Mouse (Mus musculus) midbrain, embryonic 12.5 days (tissue): ENCODE data around the gene Abcc3. TPM values are rescaled to one million over a fixed set of nuclear protein-coding genes. Genes with fewer than 3 reads are reported as not detected.

Experiments used
- ATAC-seq: fragments of 200-750 bp; cut with Nextera tagmentation; 2 replicates; pipeline ENCODE4 v1.8.0; 2017; ENCODE audit warnings: low read depth, moderate TSS enrichment, moderate library complexity; ENCODE audit not compliant: low FRiP score
- H3K27ac ChIP-seq: fragments of 300-500 bp; sonication (generic); replicated peaks from 2 replicates; pipeline ENCODE4 v1.5.1; 2016; ENCODE audit warnings: mild to moderate bottlenecking
- H3K27me3 ChIP-seq: fragments of 300-500 bp; sonication (generic); 2 replicates; pipeline ENCODE4 v1.6.1; 2016; ENCODE audit warnings: mild to moderate bottlenecking
- H3K36me3 ChIP-seq: fragments of 300-500 bp; sonication (generic); 2 replicates; pipeline ENCODE4 v1.6.1; 2016
- H3K4me1 ChIP-seq: fragments of 300-500 bp; sonication (generic); 2 replicates; pipeline ENCODE4 v1.6.1; 2016
- H3K4me2 ChIP-seq: fragments of 300-500 bp; sonication (generic); replicated peaks from 2 replicates; pipeline ENCODE4 v1.6.1; 2016; ENCODE audit warnings: mild to moderate bottlenecking, moderate library complexity
- H3K4me3 ChIP-seq: fragments of 300-500 bp; sonication (generic); 2 replicates; pipeline ENCODE4 v1.5.1; 2016; ENCODE audit warnings: mild to moderate bottlenecking
- H3K9ac ChIP-seq: fragments of 300-500 bp; sonication (generic); replicated peaks from 2 replicates; pipeline ENCODE4 v1.6.1; 2016; ENCODE audit warnings: mild to moderate bottlenecking, moderate library complexity
- H3K9me3 ChIP-seq: fragments of 300-500 bp; sonication (generic); 2 replicates; pipeline ENCODE4 v1.6.1; 2016; ENCODE audit warnings: mild to moderate bottlenecking
- WGBS: fragments of 180-500 bp; shearing (Covaris S2); methylation state at CpG from one replicate; pipeline ENCODE4 v1.1.7; 2016; 5-methylcytosine and 5-hydroxymethylcytosine counted together
- polyA plus RNA-seq: library from polyadenylated mRNA; unstranded; fragments of >200 nt; fragmentation: Nextera tagmentation; extraction: Ambion mirVana; gene quantifications from 2 replicates; pipeline ENCODE4 v1.2.1, GENCODE M21; 2016

Gene Abcc3
- polyA plus RNA-seq, 1 experiment from 2014 or later: 0.57 TPM

DNA sequence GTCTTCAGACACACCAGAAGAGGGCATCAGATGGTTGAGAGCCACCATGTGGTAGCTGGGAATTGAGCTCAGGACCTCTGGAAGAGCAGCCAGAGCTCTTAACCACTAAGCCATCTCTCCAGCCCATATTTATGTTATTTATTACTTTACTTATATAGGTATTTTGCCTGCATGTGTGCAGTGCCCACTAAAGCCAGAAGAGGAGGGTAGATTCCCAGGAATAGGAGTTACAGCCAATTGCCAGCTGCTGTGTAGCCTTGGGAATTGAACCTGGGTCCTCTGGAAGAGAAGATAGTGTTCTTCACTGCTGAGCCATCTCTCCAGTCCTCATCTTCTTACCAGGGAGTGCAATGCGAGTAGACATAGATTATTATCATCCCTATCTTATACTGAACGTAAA is 43.0 kb downstream of the Abcc3 start:
- H3K27me3 ChIP-seq: peaks cover 21% of the 10 kb centered on the region
- H3K4me3 ChIP-seq: no peak overlapping the region
- H3K27ac ChIP-seq: no peak overlapping the region
- H3K4me1 ChIP-seq: 0 out of 2 replicates have a peak, but pooled peaks cover 1% of the 10 kb centered on the region
- no peak overlapping the region for H3K4me2 ChIP-seq
- no peaks in the 10 kb centered on the region for H3K36me3 ChIP-seq
- 85% methylated on average over 2 of the region's 2 CpGs for WGBS
- no peak for ATAC-seq
- H3K9ac ChIP-seq: no peak overlapping the region
- H3K9me3 ChIP-seq: no peaks in the 10 kb centered on the region

DNA sequence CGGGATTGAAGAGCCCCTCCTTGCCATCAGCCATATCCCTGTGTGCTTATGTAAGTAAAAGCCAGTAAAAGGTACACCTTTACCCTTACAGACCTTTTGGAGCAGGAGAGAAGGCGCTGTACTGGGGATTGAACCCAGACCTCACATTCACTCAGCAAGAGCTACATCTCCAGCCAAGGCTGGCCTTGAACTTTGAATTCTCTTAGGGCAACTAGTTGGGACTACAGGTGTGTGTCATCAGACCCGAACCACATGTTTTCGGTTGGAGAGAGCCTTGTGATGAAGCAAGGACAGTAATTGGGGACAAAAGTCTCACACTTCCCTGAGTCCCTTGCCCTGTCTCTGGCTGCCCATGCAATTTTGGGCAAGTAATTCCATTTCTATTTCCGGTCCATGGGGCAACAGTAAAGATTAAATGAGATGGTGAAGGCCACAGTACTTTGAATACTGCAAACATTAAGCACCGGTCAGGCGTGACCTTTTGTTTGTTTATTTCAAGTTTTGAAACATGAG is 45.7 kb downstream of the Abcc3 start:
- no peak overlapping the region for H3K4me2 ChIP-seq
- H3K4me3 ChIP-seq: no peak overlapping the region
- H3K9me3 ChIP-seq: no peaks in the 10 kb centered on the region
- 86% methylated on average over 7 of the region's 7 CpGs for WGBS
- H3K27me3 ChIP-seq: peaks cover 21% of the 10 kb centered on the region
- no peak overlapping the region for H3K27ac ChIP-seq
- H3K36me3 ChIP-seq: no peaks in the 10 kb centered on the region
- no peak overlapping the region for H3K9ac ChIP-seq
- H3K4me1 ChIP-seq: peaks cover 29% of the 10 kb centered on the region
- no peak for ATAC-seq

DNA sequence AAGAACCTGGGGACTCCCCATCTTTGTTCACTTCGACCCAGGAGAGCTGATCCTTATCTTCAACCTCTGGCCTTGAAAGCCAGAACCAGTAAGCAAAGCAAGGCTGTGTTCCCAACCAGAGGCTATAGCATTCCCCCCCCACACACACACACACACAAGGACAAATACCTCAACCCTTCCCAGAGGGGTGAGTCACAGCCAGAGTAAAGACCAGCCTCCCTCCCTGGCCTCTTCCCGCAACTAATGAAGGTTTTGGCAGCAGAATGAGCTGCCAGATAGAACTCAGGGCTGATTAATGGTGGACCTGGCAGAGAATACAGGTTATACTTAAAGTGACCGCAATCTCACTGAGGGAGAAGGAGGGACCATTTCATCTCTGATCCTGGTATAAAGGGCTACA is 46.2 kb downstream of the Abcc3 start:
- Histone ChIP-seq H3K9ac (no peak overlapping the region), H3K27me3 (peaks cover 21% of the 10 kb centered on the region), H3K4me3 (no peak overlapping the region), H3K9me3 (no peaks in the 10 kb centered on the region), H3K4me1 (peaks cover 34% of the 10 kb centered on the region), H3K4me2 (no peak overlapping the region), H3K36me3 (no peaks in the 10 kb centered on the region), H3K27ac (no peak overlapping the region)
- ATAC-seq: no peak
- WGBS: 86% methylated on average over 3 of the region's 3 CpGs

DNA sequence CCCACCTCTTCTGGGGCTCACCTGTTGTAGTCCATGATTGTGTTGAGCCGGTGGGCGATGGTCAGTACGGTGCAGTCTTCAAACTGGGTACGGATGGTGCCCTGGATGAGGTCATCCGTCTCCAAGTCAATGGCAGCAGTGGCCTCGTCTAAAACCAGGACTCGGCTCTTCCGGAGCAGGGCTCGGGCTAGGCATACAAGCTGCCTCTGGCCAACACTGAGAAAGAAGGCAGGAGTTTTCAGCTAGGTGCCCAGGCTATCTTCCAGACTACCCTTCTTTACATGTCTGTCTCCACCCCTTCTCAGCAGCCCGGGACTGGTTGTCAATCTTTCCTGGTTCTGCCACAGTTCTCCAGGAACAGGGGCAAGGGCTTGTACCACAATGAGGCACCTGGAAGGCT is 46.9 kb downstream of the Abcc3 start:
- no peaks in the 10 kb centered on the region for H3K9me3 ChIP-seq
- no peak overlapping the region for H3K4me2 ChIP-seq
- no peak overlapping the region for H3K9ac ChIP-seq
- peaks cover 41% of the 10 kb centered on the region for H3K4me1 ChIP-seq
- H3K27ac ChIP-seq: no peak overlapping the region
- no peaks in the 10 kb centered on the region for H3K36me3 ChIP-seq
- H3K27me3 ChIP-seq: peaks cover 21% of the 10 kb centered on the region
- WGBS: 90% methylated on average over 10 of the region's 10 CpGs
- H3K4me3 ChIP-seq: no peak overlapping the region
- ATAC-seq: no peak

DNA sequence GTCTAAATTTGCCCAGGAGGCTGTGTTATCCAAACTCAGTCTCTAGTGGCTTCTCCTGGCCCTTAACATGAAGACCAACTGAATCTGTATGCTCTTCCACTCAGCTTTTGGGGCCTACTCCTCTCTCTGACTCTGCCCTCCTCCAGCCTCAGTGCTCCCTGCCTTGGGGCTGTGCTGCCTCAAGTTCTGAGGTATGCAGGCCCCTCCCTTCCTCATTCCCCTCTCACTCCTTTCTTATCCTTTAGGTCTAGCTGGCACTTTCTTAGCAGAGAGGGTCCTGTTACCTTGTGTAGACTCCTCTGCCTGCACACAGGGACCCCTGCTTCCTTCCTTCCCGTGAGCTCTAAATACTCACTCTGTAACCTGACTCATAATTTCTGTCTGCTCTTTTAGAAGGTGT is 48.3 kb downstream of the Abcc3 start:
- Histone ChIP-seq H3K27ac (peak overlapping the region; percentile 67), H3K27me3 (peaks cover 21% of the 10 kb centered on the region), H3K4me2 (no peak overlapping the region), H3K9ac (no peak overlapping the region), H3K4me3 (no peak overlapping the region), H3K36me3 (peaks cover 5% of the 10 kb centered on the region; the same call in 1 of the 2 replicates), H3K4me1 (peaks cover 52% of the 10 kb centered on the region), H3K9me3 (no peaks in the 10 kb centered on the region)
- 77% methylated on average over 1 of the region's 1 CpGs for WGBS
- ATAC-seq: no peak

DNA sequence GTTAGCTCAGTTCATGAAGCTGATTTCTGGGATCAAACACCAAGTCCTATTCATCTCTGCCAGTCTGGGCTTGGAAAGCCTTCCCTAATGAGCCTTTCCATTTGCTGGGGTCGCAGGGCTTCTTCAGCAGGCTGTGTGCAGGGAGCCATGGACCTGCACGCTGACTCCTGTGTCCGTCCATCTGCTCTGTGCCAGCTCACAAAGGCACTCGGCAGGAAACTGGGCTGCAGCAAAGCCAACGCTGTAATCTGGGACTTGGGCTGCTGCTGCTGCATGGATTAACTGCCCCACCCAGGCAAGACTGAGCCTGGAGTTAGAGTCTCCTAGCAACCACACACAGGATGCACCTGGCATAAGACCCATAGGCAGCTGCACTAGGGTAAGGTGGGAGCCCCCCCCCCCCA is 48.8 kb downstream of the Abcc3 start:
- peak overlapping the region; percentile 67 for H3K27ac ChIP-seq
- H3K4me3 ChIP-seq: no peak overlapping the region
- peaks cover 52% of the 10 kb centered on the region for H3K4me1 ChIP-seq
- no peak overlapping the region for H3K4me2 ChIP-seq
- 7% methylated on average over 5 of the region's 5 CpGs for whole genome bisulfite sequencing
- peak; percentile 58; the same call in 1 of the 2 replicates for ATAC-seq
- H3K9me3 ChIP-seq: no peaks in the 10 kb centered on the region
- H3K9ac ChIP-seq: no peak overlapping the region
- peaks cover 10% of the 10 kb centered on the region for H3K36me3 ChIP-seq
- H3K27me3 ChIP-seq: peaks cover 21% of the 10 kb centered on the region

DNA sequence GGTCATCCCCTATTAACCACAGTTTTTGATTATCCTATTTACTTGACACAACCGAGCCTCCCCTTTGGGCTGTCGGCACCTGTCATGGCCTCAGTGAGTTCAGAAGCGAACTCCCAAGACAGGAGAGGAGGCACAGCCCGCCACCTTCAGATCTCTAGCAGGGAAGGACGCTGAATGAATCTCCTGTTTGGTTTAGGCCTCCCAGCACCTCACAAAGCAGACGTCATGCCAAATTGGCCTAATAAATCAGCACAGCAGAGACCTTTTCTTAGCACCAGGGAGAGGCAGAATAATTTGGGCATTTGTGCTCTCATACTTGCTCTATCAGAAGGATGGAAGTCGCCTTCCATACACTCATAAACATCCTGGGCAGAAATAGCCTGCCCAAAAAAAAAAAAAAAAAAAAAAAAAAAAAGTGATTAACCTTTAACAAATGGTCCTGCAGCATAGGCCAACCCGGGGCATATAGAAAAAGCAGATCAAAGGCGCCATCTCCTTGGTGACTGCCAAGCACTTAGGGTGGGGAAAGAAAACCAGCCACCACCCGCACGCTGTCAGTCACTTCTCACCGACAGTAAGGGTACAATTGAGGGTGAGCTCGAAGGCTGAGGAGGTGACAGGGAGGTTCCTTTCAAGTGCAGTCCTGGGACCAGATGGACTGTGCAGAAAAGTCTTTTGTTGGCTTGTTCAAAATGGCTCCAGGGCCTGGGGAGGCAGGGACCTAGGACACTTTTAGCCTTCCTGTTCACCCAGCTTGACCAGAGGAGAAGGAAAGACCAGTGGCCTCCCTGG is 50.5 kb downstream of the Abcc3 start:
- peaks cover 21% of the 10 kb centered on the region for H3K27me3 ChIP-seq
- no peak overlapping the region for H3K4me3 ChIP-seq
- H3K9me3 ChIP-seq: no peaks in the 10 kb centered on the region
- no peak for ATAC-seq
- peaks cover 52% of the 10 kb centered on the region for H3K4me1 ChIP-seq
- peak overlapping the region; percentile 53 for H3K27ac ChIP-seq
- WGBS: 17% methylated on average over 13 of the region's 13 CpGs
- no peak overlapping the region for H3K4me2 ChIP-seq
- peaks cover 26% of the 10 kb centered on the region for H3K36me3 ChIP-seq
- H3K9ac ChIP-seq: no peak overlapping the region

DNA sequence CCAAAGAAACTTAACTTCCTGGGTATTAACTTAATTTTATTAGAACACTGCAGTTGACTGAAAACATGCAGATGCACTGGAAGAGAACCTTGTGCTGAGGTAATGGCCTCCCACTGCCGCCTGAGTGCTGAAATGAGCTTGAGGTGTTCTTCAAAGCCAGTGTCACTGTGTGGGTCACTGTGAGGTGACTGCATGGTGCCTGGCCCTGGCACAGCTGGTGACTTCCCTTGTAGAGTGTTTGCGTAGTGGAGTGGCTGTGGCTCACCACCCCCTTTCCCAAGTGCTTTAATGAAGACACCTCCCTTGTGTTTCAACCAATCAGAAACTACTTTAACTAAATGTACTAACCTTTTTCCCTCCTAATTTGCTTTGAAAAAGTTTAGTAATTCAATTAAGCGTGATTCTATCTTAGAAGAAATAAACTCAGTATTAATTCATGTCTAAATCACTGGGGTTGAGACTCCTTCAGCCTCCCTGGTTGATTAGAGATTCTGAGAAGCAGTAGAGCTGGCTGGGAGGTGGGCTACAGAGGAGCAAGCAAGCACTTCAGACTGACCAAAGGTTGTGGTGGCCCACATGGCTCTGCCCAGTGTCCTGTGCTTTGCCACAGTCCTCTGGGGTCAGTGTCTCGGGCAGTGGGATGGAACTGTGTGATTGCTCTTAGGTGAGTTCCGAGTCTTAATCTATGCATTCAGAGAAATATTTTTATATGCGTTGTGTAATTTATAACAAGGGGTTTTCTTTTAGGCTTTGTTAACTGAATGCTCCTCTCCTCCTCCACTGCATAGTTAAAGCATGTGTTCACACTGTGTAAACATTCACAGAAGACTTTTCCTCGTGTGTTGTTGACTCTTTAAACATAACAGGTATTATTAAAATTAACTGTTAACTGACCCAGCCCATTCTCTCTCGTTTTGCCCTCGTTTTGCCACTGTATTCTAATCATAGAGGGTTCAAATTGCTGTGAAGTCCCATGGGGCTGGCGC is 51.6 kb downstream of the Abcc3 start:
- peak overlapping the region; percentile 53; the same call in 1 of the 2 replicates for H3K27ac ChIP-seq
- H3K36me3 ChIP-seq: peaks cover 34% of the 10 kb centered on the region
- H3K4me1 ChIP-seq: peaks cover 52% of the 10 kb centered on the region
- no peak overlapping the region for H3K9ac ChIP-seq
- WGBS: 57% methylated on average over 10 of the region's 10 CpGs
- H3K9me3 ChIP-seq: no peaks in the 10 kb centered on the region
- H3K4me3 ChIP-seq: no peak overlapping the region
- no peak for ATAC-seq
- no peak overlapping the region for H3K4me2 ChIP-seq
- H3K27me3 ChIP-seq: peaks cover 13% of the 10 kb centered on the region

DNA sequence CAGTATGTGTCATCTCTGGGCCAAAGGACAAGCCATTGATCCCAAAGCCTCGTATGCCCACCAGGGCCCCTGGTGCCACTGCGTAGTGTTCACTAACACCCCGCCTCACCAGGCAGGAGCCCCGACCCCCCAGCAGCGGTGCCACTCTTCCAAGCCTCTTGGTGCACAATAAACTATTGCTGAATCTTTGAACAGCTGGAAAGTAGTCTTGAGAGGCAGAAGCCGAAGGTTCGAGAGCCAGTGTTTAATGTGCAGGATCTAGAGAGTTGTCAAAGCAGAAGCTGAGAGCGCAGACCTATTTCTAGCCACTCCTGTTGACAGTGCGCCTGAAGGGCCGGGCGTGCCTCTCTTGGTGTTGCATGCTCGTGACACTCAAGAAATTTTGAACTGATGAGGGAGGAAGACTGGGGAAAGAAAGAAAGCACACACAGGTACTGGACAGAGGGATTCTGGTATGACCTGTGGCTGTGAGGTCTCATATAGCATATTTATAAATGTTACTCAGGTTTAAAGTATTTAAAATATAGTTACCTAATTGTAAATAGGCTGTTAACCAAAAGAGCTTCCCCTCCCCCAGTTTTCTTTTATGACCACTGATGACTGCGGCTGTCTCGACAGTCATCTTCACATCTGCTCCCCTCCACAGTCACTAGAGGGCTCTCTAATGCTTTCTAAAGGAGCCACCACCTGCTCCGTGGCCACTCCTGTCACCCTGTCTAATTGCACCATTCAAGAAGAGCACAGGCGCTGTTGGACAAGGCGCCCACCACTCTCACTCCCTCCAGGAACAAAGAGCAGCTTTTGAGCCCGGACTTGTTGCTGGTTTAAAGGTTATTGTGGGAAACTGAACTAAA is 52.8 kb downstream of the Abcc3 start:
- H3K4me1 ChIP-seq: peaks cover 51% of the 10 kb centered on the region
- 58% methylated on average over 18 of the region's 18 CpGs for WGBS
- no peak overlapping the region for H3K4me3 ChIP-seq
- peaks cover 5% of the 10 kb centered on the region for H3K27me3 ChIP-seq
- no peak overlapping the region for H3K4me2 ChIP-seq
- no peaks in the 10 kb centered on the region for H3K9me3 ChIP-seq
- peaks cover 44% of the 10 kb centered on the region for H3K36me3 ChIP-seq
- ATAC-seq: peak; percentile 79
- no peak overlapping the region for H3K9ac ChIP-seq
- peak overlapping the region; percentile 21; the same call in 1 of the 2 replicates for H3K27ac ChIP-seq

DNA sequence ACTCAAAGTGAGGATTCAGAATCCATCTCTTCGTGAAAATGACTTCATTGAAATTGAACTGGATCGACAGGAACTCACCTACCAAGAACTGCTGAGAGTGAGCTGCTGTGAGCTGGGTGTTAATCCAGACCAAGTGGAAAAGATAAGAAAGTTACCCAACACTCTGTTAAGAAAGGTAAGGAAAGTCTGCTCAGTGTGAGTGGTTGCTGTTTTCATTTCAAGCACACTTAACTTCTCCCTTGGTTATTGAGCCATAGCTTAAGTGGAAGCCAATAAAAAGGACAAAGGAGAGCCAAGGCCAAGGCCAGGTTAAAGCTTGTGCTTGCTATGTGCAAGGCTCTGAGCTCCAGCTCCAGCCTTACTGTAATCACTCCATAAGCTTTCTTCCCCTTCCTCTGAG is 54.5 kb downstream of the Abcc3 start:
- no peak overlapping the region for H3K27ac ChIP-seq
- no peaks in the 10 kb centered on the region for H3K9me3 ChIP-seq
- 90% methylated on average over 2 of the region's 2 CpGs for WGBS
- peaks cover 50% of the 10 kb centered on the region for H3K36me3 ChIP-seq
- H3K9ac ChIP-seq: no peak overlapping the region
- no peak for ATAC-seq
- no peak overlapping the region for H3K4me2 ChIP-seq
- H3K4me3 ChIP-seq: no peak overlapping the region
- H3K27me3 ChIP-seq: no peaks in the 10 kb centered on the region
- H3K4me1 ChIP-seq: peaks cover 35% of the 10 kb centered on the region

DNA sequence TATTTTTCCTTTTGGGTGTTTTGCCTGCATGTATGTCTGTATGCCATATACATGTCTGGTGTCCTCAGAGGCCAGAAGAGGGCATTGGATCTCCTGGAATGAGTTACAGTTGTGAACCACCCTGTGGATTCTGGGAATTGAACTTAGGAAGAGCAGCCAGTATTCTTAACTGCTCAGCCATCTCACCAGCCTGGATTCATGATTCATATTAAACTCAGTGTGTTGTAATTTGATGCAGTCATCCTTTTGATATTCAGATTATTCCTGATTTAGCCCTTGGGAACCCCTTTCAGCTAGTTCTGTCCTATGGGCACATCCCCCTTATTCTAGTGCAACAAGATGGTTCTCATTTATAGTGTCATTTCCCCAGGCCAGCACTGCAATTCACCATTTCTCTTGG is 56.2 kb downstream of the Abcc3 start:
- Histone ChIP-seq H3K9ac (no peak overlapping the region), H3K4me3 (no peak overlapping the region), H3K27me3 (no peaks in the 10 kb centered on the region), H3K4me2 (no peak overlapping the region), H3K27ac (no peak overlapping the region), H3K36me3 (peaks cover 50% of the 10 kb centered on the region), H3K4me1 (peaks cover 17% of the 10 kb centered on the region), H3K9me3 (no peaks in the 10 kb centered on the region)
- ATAC-seq: no peak
